Mouse (Mus musculus) neural tube, embryonic 10.5 days (tissue): Measurements from ENCODE around the gene Cdc14a.
"Not testable (repeated sequence)": the region's sequence is repeated elsewhere in the genome, so short reads cannot be mapped to it uniquely, and the experiment has no call there.

Experiments used
- DNase-seq: peaks from one replicate; pipeline ENCODE4 v3.0.0-alpha.2; 2017; ENCODE audit warnings: low spot score; ENCODE audit errors: extremely low spot score

The Cdc14a gene

DNA sequence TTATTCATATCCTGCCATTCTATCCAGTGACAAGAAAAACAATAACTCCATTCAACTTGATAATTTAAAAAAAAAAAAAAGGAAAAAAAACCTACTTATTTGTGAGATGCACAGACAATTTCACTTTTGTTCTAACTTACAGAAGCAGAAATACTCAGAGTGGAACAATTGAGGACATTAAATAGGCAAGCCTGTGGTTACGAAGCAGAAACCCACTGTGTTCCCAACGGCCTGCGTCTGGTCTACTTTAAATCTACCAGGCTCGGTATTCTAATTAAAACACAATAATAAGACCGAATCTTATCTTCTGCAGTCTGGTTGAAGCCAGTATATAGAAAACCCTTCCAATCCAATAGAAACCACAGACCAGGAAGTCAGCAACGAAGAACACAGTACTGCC lies 50.6 kb downstream of the Cdc14a start:
- no peak for DNase-seq

GRCm38 (mm10) chr3:116368868-116369437 lies 54.9 kb downstream of the Cdc14a start:
- no peak for DNase-seq

- DNase-seq: no peak
Observed at GRCm38 (mm10) chr3:116366125-116366524, 57.7 kb downstream of the Cdc14a start.

GRCm38 (mm10) chr3:116361906-116362305 lies 61.9 kb downstream of the Cdc14a start:
- no peak for DNase-seq

GRCm38 (mm10) chr3:116361101-116361500 lies 62.7 kb downstream of the Cdc14a start:
- DNase-seq: no peak

DNA sequence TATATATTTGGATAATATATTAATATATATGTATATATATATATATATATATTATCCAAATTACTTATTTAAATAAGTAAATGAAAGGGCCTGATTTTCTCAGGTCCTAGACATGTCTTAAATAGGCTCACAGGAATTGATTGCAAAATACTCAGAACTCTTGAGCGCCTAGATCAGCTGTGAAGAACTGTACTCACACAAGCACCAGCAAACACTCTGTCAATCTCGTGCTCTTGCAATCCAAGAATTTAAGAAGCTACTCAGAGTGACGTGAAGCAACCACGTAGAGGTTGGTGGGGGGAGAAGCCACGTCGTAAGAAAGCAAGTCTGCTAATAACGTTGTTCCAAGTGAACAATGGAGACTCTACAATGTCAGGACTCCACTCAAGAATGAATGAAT lies 66.0 kb downstream of the Cdc14a start:
- DNase-seq: no peak

DNA sequence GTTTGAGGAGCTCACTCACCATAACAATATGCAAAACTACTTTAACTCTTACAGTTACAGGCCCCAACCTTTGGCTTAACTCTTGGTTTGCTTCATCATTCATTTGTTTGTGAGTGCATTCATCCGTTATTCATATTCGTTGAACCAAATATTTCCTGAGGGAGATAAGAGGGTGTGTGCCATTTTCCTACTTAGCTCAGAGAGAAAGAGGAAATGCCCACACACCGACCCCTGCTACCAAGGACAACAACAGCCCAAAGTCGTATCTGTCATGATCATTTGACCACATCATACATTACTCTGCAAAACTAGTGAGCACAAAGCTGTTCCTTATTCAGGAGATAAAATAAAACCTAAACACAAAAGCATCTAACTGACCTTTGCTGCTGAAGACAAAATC lies 66.7 kb downstream of the Cdc14a start:
- no peak for DNase-seq

GRCm38 (mm10) chr3:116355026-116355788 lies 68.6 kb downstream of the Cdc14a start:
- DNase-seq: no peak

- no peak for DNase-seq
Observed at GRCm38 (mm10) chr3:116352486-116352885, 71.3 kb downstream of the Cdc14a start.

GRCm38 (mm10) chr3:116350389-116350967 lies 73.4 kb downstream of the Cdc14a start:
- DNase-seq: no peak

GRCm38 (mm10) chr3:116347571-116347970 lies 76.3 kb downstream of the Cdc14a start:
- DNase-seq: not testable (repeated sequence)

- no peak for DNase-seq
Observed at GRCm38 (mm10) chr3:116345245-116345644, 78.6 kb downstream of the Cdc14a start.

DNA sequence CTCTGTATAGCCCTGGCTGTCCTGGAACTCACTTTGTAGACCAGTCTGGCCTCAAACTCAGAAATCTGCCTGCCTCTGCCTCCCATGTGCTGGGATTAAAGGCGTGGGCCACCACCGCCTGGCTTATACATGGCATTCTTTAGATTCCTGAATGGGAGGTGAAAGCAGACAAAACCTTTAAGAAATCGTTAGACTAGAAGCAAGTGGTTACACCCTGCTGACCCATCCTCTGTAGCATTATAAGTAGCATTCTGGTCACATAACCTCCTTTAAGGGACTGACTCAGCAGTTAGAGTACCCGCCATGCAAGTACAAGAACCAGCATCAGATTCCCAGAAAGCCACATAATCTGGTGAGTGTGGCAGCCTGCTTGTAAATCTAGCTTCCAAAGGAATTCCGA lies 81.6 kb downstream of the Cdc14a start:
- DNase-seq: no peak

DNA sequence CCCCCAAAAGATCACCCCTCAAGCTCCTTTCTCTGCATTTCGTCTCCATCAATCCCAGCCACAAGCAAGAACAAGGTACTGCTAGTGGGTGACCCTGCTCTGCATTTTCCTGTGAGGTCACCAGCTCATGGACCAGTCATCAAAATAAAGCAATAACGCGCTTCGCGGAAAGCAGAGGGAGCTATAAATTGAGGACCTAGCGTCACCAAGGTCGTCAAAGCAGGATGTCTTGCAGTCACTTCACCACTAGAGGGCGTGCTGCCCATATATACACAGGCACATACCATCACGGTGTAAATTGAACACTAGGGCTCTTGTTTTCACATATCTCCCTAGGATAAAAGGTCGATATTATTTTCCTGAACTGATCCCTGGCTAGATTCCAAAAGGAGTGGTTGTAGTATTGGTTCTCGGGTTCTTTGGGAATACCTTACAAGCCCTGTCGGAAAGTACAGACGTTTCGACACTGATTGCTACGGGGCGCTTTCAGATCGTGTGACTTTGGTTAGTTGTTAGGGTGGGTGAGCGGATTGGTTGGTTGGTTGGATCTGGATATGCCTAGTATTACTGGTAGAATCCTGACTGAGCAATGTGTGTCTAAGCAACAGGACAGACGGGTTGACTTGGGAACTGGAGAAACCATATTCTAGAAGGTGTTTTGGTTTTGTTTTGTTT lies 82.7 kb downstream of the Cdc14a start:
- peak; percentile 62 for DNase-seq

DNA sequence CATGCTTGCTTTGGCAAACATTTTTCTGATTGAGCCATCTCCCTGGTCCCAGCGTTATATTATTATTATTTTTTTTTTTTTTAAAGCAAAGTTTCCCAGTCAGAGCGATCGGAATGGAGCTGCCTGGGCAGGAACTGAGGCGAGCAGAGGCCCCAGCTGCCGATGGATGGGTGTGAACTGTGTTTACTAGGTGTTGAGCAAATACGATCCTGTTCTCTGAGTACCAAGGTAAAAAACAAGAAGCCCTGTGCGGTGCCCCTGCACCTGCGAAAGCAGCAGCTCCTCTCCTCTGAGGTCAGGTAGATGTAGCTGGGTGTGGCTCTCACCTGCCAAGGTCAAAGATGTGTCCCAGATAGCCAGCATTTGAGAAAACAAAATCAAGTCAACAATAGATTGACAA lies 83.6 kb downstream of the Cdc14a start:
- no peak for DNase-seq

GRCm38 (mm10) chr3:116338616-116339015 lies 85.2 kb downstream of the Cdc14a start:
- no peak for DNase-seq

DNA sequence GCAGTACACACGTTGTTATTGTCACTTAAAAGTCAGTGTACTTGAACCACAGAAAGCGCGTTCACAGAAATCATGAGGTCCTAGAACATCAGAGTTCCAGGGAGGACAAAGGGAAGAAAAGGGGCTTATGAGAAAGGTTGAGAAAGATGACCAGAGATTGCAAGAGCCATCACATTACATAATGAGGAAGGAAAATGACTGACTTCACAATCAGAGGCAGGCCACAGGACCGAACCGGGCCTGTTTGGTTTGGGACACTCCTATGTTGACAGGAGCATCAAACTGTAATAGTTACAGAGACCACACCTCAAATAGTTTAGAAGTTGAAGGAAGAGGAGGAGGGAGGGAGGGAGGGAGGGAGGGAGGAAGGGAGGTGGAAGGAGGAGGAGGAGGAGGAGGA lies 86.0 kb downstream of the Cdc14a start:
- no peak for DNase-seq

DNA sequence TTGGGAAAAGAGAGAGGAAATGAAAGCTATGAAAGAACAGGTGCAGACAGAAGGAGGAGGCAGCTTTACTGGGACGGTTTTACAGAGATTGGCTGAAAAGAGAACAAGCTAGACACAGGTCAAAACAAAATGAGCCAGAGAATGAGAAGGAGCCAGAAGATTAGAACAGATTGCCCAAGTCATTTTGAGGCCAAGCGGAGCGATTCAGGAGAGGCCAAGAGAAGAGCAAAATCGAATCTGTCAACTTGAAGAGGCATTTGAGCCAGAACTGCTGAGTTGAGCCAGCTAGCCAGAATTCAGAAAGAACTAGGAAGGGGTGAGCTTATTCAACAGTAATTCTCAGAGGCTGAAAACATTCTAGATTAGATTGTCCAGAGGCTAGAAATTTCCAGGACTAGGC lies 88.8 kb downstream of the Cdc14a start:
- DNase-seq: no peak

- no peak for DNase-seq
Observed at GRCm38 (mm10) chr3:116333711-116334110, 90.1 kb downstream of the Cdc14a start.

DNA sequence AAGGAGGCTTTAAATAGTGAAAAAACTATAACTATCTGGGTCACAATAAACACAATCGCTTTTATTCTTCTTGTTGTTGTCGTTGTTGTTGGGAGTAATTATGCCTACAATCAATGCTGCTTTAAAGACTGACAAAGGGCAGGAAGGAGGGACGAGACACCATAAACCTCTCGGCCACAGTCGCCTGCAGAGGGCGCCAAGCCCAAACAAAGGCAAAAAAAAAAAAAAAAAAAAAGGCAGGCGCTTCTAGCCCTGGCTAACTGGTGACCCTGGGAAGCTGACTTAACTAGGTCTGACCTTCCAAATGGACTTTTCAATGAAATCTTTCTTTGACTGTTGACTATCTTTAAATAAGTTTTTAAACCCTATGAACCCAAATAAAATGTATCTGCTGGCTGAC lies 90.6 kb downstream of the Cdc14a start:
- peak; percentile 26 for DNase-seq

DNA sequence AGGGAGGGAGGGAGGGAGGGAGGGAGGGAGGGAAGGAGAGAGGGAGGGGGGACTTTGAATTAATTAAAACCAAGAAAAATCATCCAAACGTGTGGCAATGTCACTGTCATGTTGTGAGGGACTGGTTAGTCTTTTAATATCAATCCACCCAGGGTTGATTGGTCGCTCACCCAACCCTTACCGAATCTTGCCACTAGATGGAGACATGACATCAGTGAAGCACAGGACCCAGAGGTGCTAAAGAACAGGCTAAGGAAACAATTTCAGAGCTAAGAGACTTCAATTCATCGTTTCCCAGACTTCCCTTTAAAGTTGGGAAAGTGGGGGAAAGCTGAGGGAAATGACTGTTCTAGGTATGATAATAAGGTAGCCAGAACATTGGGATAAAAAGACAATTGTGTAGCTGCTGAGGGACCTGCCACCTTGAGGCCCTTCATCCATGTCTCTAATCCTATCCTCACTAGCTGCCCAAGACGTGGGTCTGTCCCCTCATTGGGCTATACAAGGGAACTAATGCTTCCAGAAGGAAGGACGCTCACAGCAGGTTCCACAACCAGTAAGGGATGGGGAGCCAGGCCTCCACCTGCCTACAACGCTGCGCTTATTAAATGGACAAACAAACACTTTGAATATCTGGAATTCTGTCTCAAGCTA lies 91.9 kb downstream of the Cdc14a start:
- peak; percentile 50 for DNase-seq

DNA sequence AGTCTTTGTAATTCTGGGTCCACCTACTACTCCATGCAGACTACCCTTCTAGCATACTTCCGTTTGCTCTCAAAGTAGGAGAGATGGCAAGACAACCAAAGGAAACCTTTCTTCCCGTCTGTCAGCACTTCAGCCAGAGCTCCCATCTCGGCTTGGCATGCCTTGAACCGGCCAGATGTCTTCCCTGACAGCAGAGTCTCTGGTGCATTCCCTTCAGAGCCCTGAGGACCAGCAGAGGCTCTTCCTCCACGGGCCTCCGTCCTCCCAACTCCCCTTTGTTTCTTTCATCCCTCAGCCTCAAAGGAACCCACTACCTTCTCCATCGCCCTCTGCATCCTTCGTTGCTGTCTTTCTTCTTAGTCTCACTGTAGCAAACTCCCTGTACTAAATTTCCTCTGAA lies 93.9 kb downstream of the Cdc14a start:
- DNase-seq: no peak
